Mouse (Mus musculus) intestine, postnatal 0 days (tissue): Measurements from ENCODE around the gene Smg9. TPM values are rescaled to one million over a fixed set of nuclear protein-coding genes. Genes with fewer than 3 reads are reported as not detected.

Experiments
- ATAC-seq: fragments of 200-750 bp; cut with Nextera tagmentation; 2 replicates; pipeline ENCODE4 v1.8.0; 2017; ENCODE audit warnings: mild to moderate bottlenecking, moderate TSS enrichment, moderate library complexity
- H3K27ac ChIP-seq: fragments of 300-500 bp; sonication (generic); 2 replicates; pipeline ENCODE4 v1.5.1; 2014; ENCODE audit warnings: mild to moderate bottlenecking, low read depth, low read length, moderate library complexity
- H3K27me3 ChIP-seq: fragments of 300-500 bp; sonication (generic); replicated peaks from 2 replicates; pipeline ENCODE4 v1.6.1; 2014; ENCODE audit warnings: low read length, mixed read lengths; ENCODE audit not compliant: control insufficient read depth, insufficient read depth
- H3K36me3 ChIP-seq: fragments of 300-500 bp; sonication (generic); 2 replicates; pipeline ENCODE4 v1.6.1; 2014; ENCODE audit warnings: mild to moderate bottlenecking, moderate library complexity; ENCODE audit not compliant: control insufficient read depth, insufficient read depth
- H3K4me1 ChIP-seq: fragments of 300-500 bp; sonication (generic); replicated peaks from 2 replicates; pipeline ENCODE4 v1.6.1; 2014; ENCODE audit warnings: antibody characterized with exemption, low read length, mixed read lengths; ENCODE audit not compliant: control insufficient read depth, insufficient read depth
- H3K4me2 ChIP-seq: fragments of 300-500 bp; sonication (generic); replicated peaks from 2 replicates; pipeline ENCODE4 v1.6.1; 2014; ENCODE audit warnings: low read depth, mild to moderate bottlenecking, moderate library complexity
- H3K4me3 ChIP-seq: fragments of 300-500 bp; sonication (generic); 2 replicates; pipeline ENCODE4 v1.5.1; 2014; ENCODE audit warnings: low read depth, low read length
- H3K9ac ChIP-seq: fragments of 300-500 bp; sonication (generic); 2 replicates; pipeline ENCODE4 v1.6.1; 2014; ENCODE audit warnings: mild to moderate bottlenecking, low read depth, low read length
- H3K9me3 ChIP-seq: fragments of 300-500 bp; sonication (generic); 2 replicates; pipeline ENCODE4 v1.6.1; 2016; ENCODE audit warnings: mixed run types; ENCODE audit not compliant: control insufficient read depth
- CTCF ChIP-seq: sonication (generic); IDR thresholded peaks from 2 replicates; pipeline ENCODE4 v1.5.1; 2016; ENCODE audit warnings: low read depth, mild to moderate bottlenecking, control low read depth, antibody characterized with exemption, moderate library complexity
- WGBS: fragments of 180-500 bp; shearing (Covaris S2); extraction: QIAGEN DNeasy Blood & Tissue Kit; methylation state at CpG from one replicate; pipeline ENCODE4 v1.1.7; 2014; 5-methylcytosine and 5-hydroxymethylcytosine counted together
- polyA plus RNA-seq: library from polyadenylated mRNA; unstranded; fragments of >200 nt; fragmentation: Nextera tagmentation; extraction: Ambion mirVana; gene quantifications from 2 replicates; pipeline ENCODE4 v1.2.1, GENCODE M21; 2015

The Smg9 gene
- polyA plus RNA-seq, 1 experiment from 2014 or later, result 15.1 TPM

GRCm38 (mm10) chr7:24363228-24363627, 36.2 kb upstream of the Smg9 start:
- Histone ChIP-seq H3K4me2 (no peak overlapping the region), H3K36me3 (no peaks in the 10 kb centered on the region), H3K4me3 (no peak overlapping the region), H3K4me1 (no peaks in the 10 kb centered on the region), H3K9me3 (no peaks in the 10 kb centered on the region), H3K27me3 (0 out of 2 replicates have a peak, but pooled peaks cover 7% of the 10 kb centered on the region), H3K9ac (no peak overlapping the region), H3K27ac (no peak overlapping the region)
- no peak for ATAC-seq
- peak; percentile 63 for TF ChIP-seq CTCF
- WGBS, result 18% methylated on average over 7 of the region's 7 CpGs

GRCm38 (mm10) chr7:24364827-24365226, 34.6 kb upstream of the Smg9 start:
- Histone ChIP-seq H3K27me3 (0 out of 2 replicates have a peak, but pooled peaks cover 7% of the 10 kb centered on the region), H3K9me3 (no peaks in the 10 kb centered on the region), H3K9ac (no peak overlapping the region), H3K36me3 (no peaks in the 10 kb centered on the region), H3K4me1 (no peaks in the 10 kb centered on the region), H3K4me2 (no peak overlapping the region), H3K27ac (no peak overlapping the region), H3K4me3 (no peak overlapping the region)
- 12% methylated on average over 10 of the region's 10 CpGs for WGBS
- TF ChIP-seq CTCF, result peak; percentile 89
- ATAC-seq, result peak; percentile 56

- H3K4me2 ChIP-seq, result no peak overlapping the region
- 0 out of 2 replicates have a peak, but pooled peaks cover 7% of the 10 kb centered on the region for H3K27me3 ChIP-seq
- TF ChIP-seq CTCF, result no peak
- ATAC-seq, result no peak
- no peaks in the 10 kb centered on the region for H3K36me3 ChIP-seq
- no peaks in the 10 kb centered on the region for H3K9me3 ChIP-seq
- H3K4me3 ChIP-seq, result no peak overlapping the region
- no peak overlapping the region for H3K9ac ChIP-seq
- 67% methylated on average over 5 of the region's 5 CpGs for WGBS
- H3K27ac ChIP-seq, result no peak overlapping the region
- H3K4me1 ChIP-seq, result no peaks in the 10 kb centered on the region
Measured at GRCm38 (mm10) chr7:24365258-24366014, 34.0 kb upstream of the Smg9 start.

GRCm38 (mm10) chr7:24366716-24367632, 32.4 kb upstream of the Smg9 start:
- no peak for ATAC-seq
- H3K27ac ChIP-seq, result no peak overlapping the region
- no peaks in the 10 kb centered on the region for H3K4me1 ChIP-seq
- no peaks in the 10 kb centered on the region for H3K36me3 ChIP-seq
- 0 out of 2 replicates have a peak, but pooled peaks cover 7% of the 10 kb centered on the region for H3K27me3 ChIP-seq
- no peaks in the 10 kb centered on the region for H3K9me3 ChIP-seq
- H3K4me3 ChIP-seq, result no peak overlapping the region
- no peak for TF ChIP-seq CTCF
- no peak overlapping the region for H3K9ac ChIP-seq
- H3K4me2 ChIP-seq, result no peak overlapping the region
- WGBS, result 68% methylated on average over 15 of the region's 15 CpGs

- TF ChIP-seq CTCF, result no peak
- no peak overlapping the region for H3K4me3 ChIP-seq
- no peaks in the 10 kb centered on the region for H3K9me3 ChIP-seq
- no peaks in the 10 kb centered on the region; the same call in 1 of the 2 replicates for H3K4me1 ChIP-seq
- 0 out of 2 replicates have a peak, but pooled peaks cover 7% of the 10 kb centered on the region for H3K27me3 ChIP-seq
- no peak overlapping the region for H3K9ac ChIP-seq
- 57% methylated on average over 4 of the region's 4 CpGs for WGBS
- no peak for ATAC-seq
- H3K27ac ChIP-seq, result no peak overlapping the region
- no peaks in the 10 kb centered on the region for H3K36me3 ChIP-seq
- no peak overlapping the region for H3K4me2 ChIP-seq
Measured at GRCm38 (mm10) chr7:24368226-24368625, 31.2 kb upstream of the Smg9 start.

GRCm38 (mm10) chr7:24368946-24369345, 30.5 kb upstream of the Smg9 start:
- no peak overlapping the region for H3K27ac ChIP-seq
- H3K4me1 ChIP-seq, result no peaks in the 10 kb centered on the region; the same call in 1 of the 2 replicates
- H3K9ac ChIP-seq, result no peak overlapping the region
- H3K27me3 ChIP-seq, result 0 out of 2 replicates have a peak, but pooled peaks cover 7% of the 10 kb centered on the region
- H3K9me3 ChIP-seq, result no peaks in the 10 kb centered on the region
- no peak overlapping the region for H3K4me3 ChIP-seq
- WGBS, result 87% methylated on average over 7 of the region's 7 CpGs
- no peak for TF ChIP-seq CTCF
- ATAC-seq, result no peak
- no peak overlapping the region for H3K4me2 ChIP-seq
- no peaks in the 10 kb centered on the region for H3K36me3 ChIP-seq
